Mouse (Mus musculus): ENCODE results near the gene C1qtnf1. TPM values are rescaled to one million over a fixed set of nuclear protein-coding genes. Genes with fewer than 3 reads are reported as not detected.

C1qtnf1 gene
- polyA plus RNA-seq, 1 experiment from 2014 or later = 3.3 TPM

GRCm38 (mm10) chr11:118475496-118476083, 47.6 kb downstream of the C1qtnf1 start:
- H3K4me2 ChIP-seq (ENCODE audit: low read length) = no peak overlapping the region
- H3K4me3 ChIP-seq (replicated peaks; ENCODE audit: low read length) = no peak overlapping the region
- peaks cover 11% of the 10 kb centered on the region for H3K4me1 ChIP-seq (replicated peaks; ENCODE audit: control insufficient read depth, insufficient read depth, low read length)
- ATAC-seq = no peak
- H3K27me3 ChIP-seq (replicated peaks; ENCODE audit: control insufficient read depth, insufficient read depth, low read length) = no peaks in the 10 kb centered on the region
- WGBS = 96% methylated on average over 7 of the region's 7 CpGs
- no peaks in the 10 kb centered on the region for H3K9me3 ChIP-seq (ENCODE audit: control insufficient read depth, low read length)
- no peak overlapping the region for H3K27ac ChIP-seq (ENCODE audit: low read length)
- no peak overlapping the region for H3K9ac ChIP-seq (replicated peaks; ENCODE audit: low read depth, low read length)
- no peaks in the 10 kb centered on the region for H3K36me3 ChIP-seq (ENCODE audit: control insufficient read depth, insufficient read depth)

DNA sequence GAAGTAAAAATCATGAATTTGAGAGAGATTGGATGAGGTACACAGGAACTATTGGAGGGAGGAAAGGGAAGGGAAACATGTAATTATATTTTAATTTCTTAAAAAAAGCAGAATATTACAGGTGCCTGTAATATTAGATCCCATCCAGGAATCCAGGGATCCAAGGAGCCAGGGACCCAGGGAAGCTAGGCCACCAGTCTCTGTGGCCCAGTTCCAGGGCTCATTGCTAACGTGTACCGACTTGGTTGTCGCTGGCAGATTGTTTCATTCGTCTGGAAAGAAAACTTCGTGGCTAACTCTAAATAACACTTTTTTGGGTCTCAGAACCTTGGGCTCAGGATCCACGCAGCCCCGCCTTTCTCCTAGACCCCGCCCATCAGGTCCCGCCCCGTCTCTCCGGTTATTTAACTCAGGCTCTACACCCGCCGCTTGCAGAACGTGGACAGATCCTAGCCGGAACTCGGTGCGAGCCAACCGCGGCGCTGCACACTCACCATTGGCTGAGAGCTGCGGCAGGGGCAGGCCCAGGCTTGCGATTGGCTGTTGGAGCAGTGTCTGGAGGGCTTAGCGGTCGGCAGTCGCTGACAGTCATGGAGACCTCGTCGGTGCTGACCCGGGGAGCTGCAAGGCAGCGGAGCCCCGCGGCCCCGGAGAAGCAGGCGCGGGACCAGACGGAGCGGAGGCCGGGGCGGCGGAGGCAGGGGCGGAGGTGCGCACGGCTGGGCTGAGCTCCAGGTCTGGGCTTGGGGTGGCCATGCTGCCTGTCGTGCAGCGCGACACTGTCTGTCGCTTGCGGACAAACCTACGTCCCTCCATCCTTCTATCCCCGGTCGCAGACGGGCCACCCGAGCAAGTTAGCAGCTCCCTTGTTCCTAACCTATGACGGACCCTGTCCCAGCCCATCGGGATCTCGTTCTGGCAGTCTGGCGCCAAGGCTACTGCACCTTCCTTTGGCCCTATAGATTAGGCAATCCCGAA, 48.7 kb downstream of the C1qtnf1 start, which contains the start of gene Engase:
Gene Engase (plus strand): TSS at position 434 of the 978 bp plus-strand sequence.
- peak within 1 kb of the TSS; percentile 93 for H3K4me3 ChIP-seq (replicated peaks; ENCODE audit: low read length)
- H3K4me1 ChIP-seq (replicated peaks; ENCODE audit: control insufficient read depth, insufficient read depth, low read length) = peaks cover 11% of the 10 kb centered on the region
- peak; percentile 100 for ATAC-seq
- no peaks in the 10 kb centered on the region for H3K36me3 ChIP-seq (ENCODE audit: control insufficient read depth, insufficient read depth)
- under 1% methylated on average over 53 of the region's 57 CpGs for WGBS
- no peaks in the 10 kb centered on the region for H3K27me3 ChIP-seq (replicated peaks; ENCODE audit: control insufficient read depth, insufficient read depth, low read length)
- no peaks in the 10 kb centered on the region for H3K9me3 ChIP-seq (ENCODE audit: control insufficient read depth, low read length)
- H3K9ac ChIP-seq (replicated peaks; ENCODE audit: low read depth, low read length) = peak within 1 kb of the TSS; percentile 83
- H3K4me2 ChIP-seq (ENCODE audit: low read length) = peak within 1 kb of the TSS; percentile 91
- H3K27ac ChIP-seq (ENCODE audit: low read length) = no peak within 1 kb of the TSS

GRCm38 (mm10) chr11:118479776-118480175, 51.8 kb downstream of the C1qtnf1 start:
- Histone ChIP-seq H3K36me3 (ENCODE audit: control insufficient read depth, insufficient read depth) (no peaks in the 10 kb centered on the region), H3K4me3 (replicated peaks; ENCODE audit: low read length) (no peak overlapping the region), H3K27ac (ENCODE audit: low read length) (no peak overlapping the region), H3K9ac (replicated peaks; ENCODE audit: low read depth, low read length) (no peak overlapping the region), H3K4me2 (ENCODE audit: low read length) (no peak overlapping the region), H3K9me3 (ENCODE audit: control insufficient read depth, low read length) (no peaks in the 10 kb centered on the region), H3K27me3 (replicated peaks; ENCODE audit: control insufficient read depth, insufficient read depth, low read length) (no peaks in the 10 kb centered on the region), H3K4me1 (replicated peaks; ENCODE audit: control insufficient read depth, insufficient read depth, low read length) (peaks cover 13% of the 10 kb centered on the region)
- ATAC-seq = no peak
- WGBS = 91% methylated on average over 12 of the region's 12 CpGs

GRCm38 (mm10) chr11:118481231-118481630, 53.2 kb downstream of the C1qtnf1 start:
- Histone ChIP-seq H3K4me3 (replicated peaks; ENCODE audit: low read length) (no peak overlapping the region), H3K27ac (ENCODE audit: low read length) (no peak overlapping the region), H3K27me3 (replicated peaks; ENCODE audit: control insufficient read depth, insufficient read depth, low read length) (no peaks in the 10 kb centered on the region), H3K4me1 (replicated peaks; ENCODE audit: control insufficient read depth, insufficient read depth, low read length) (peaks cover 13% of the 10 kb centered on the region), H3K9me3 (ENCODE audit: control insufficient read depth, low read length) (no peaks in the 10 kb centered on the region), H3K4me2 (ENCODE audit: low read length) (no peak overlapping the region), H3K36me3 (ENCODE audit: control insufficient read depth, insufficient read depth) (no peaks in the 10 kb centered on the region), H3K9ac (replicated peaks; ENCODE audit: low read depth, low read length) (no peak overlapping the region)
- 96% methylated on average over 11 of the region's 11 CpGs for WGBS
- no peak for ATAC-seq

- H3K36me3 ChIP-seq (ENCODE audit: control insufficient read depth, insufficient read depth) = 0 out of 2 replicates have a peak, but pooled peaks cover 2% of the 10 kb centered on the region
- H3K9me3 ChIP-seq (ENCODE audit: control insufficient read depth, low read length) = no peaks in the 10 kb centered on the region
- WGBS = 89% methylated on average over 14 of the region's 14 CpGs
- no peak overlapping the region for H3K27ac ChIP-seq (ENCODE audit: low read length)
- H3K9ac ChIP-seq (replicated peaks; ENCODE audit: low read depth, low read length) = no peak overlapping the region
- H3K4me1 ChIP-seq (replicated peaks; ENCODE audit: control insufficient read depth, insufficient read depth, low read length) = peaks cover 10% of the 10 kb centered on the region
- H3K4me2 ChIP-seq (ENCODE audit: low read length) = no peak overlapping the region
- no peak for ATAC-seq
- H3K27me3 ChIP-seq (replicated peaks; ENCODE audit: control insufficient read depth, insufficient read depth, low read length) = no peaks in the 10 kb centered on the region
- no peak overlapping the region for H3K4me3 ChIP-seq (replicated peaks; ENCODE audit: low read length)
Observed at GRCm38 (mm10) chr11:118481751-118482150, 53.7 kb downstream of the C1qtnf1 start.

DNA sequence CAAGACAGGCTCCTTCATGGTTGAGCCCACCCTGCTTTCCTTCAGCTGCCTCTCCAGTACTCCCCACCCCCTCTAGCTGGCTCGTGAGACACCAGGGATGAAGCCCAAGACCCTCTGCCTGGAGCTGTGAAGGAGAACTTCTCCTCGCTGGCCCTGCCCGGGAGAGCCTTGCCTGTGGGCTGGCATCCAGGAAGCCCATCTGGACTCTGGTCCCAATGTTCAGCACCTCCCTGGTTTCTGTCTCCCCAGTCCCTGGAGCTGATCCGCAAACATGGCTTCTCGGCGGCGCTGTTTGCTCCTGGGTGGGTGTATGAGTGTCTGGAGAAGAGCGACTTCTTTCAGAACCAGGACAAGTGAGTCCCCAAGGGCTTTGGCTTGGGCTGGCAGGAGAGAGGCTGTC, 56.2 kb downstream of the C1qtnf1 start:
- no peak overlapping the region for H3K4me3 ChIP-seq (replicated peaks; ENCODE audit: low read length)
- H3K36me3 ChIP-seq (ENCODE audit: control insufficient read depth, insufficient read depth) = 0 out of 2 replicates have a peak, but pooled peaks cover 2% of the 10 kb centered on the region
- H3K4me1 ChIP-seq (replicated peaks; ENCODE audit: control insufficient read depth, insufficient read depth, low read length) = peaks cover 3% of the 10 kb centered on the region; the same call in 1 of the 2 replicates
- no peaks in the 10 kb centered on the region for H3K9me3 ChIP-seq (ENCODE audit: control insufficient read depth, low read length)
- WGBS = 77% methylated on average over 8 of the region's 8 CpGs
- H3K9ac ChIP-seq (replicated peaks; ENCODE audit: low read depth, low read length) = 0 out of 2 replicates have a peak overlapping the region, but pooled peaks have one; percentile 13
- H3K27ac ChIP-seq (ENCODE audit: low read length) = no peak overlapping the region
- H3K27me3 ChIP-seq (replicated peaks; ENCODE audit: control insufficient read depth, insufficient read depth, low read length) = no peaks in the 10 kb centered on the region
- H3K4me2 ChIP-seq (ENCODE audit: low read length) = no peak overlapping the region
- ATAC-seq = no peak

DNA sequence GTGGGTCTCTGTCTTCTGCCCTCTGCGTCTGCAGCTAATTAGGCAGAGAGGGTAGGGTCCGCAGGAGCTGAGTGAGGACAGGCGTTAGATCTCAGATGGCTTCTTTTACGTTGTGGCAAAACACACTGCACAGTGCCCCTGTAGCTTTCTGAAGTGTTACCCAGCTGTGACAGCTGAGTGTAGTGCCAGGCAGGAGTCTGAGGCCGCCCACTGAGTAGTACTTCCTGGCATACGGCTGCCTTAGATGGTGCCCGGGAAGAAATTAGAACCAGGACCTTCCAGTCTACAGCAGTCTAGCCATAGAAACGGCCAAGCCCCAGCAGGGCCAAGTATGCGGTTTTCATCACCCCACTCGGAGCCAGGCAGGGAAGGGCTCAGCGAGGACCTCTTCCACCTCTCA, 57.3 kb downstream of the C1qtnf1 start:
- 77% methylated on average over 11 of the region's 11 CpGs for WGBS
- no peak overlapping the region for H3K9ac ChIP-seq (replicated peaks; ENCODE audit: low read depth, low read length)
- H3K36me3 ChIP-seq (ENCODE audit: control insufficient read depth, insufficient read depth) = 0 out of 2 replicates have a peak, but pooled peaks cover 2% of the 10 kb centered on the region
- no peaks in the 10 kb centered on the region for H3K27me3 ChIP-seq (replicated peaks; ENCODE audit: control insufficient read depth, insufficient read depth, low read length)
- peaks cover 3% of the 10 kb centered on the region; the same call in 1 of the 2 replicates for H3K4me1 ChIP-seq (replicated peaks; ENCODE audit: control insufficient read depth, insufficient read depth, low read length)
- no peaks in the 10 kb centered on the region for H3K9me3 ChIP-seq (ENCODE audit: control insufficient read depth, low read length)
- no peak overlapping the region for H3K4me2 ChIP-seq (ENCODE audit: low read length)
- no peak for ATAC-seq
- no peak overlapping the region for H3K4me3 ChIP-seq (replicated peaks; ENCODE audit: low read length)
- H3K27ac ChIP-seq (ENCODE audit: low read length) = no peak overlapping the region

GRCm38 (mm10) chr11:118485780-118486179, 57.8 kb downstream of the C1qtnf1 start:
- Histone ChIP-seq H3K27ac (ENCODE audit: low read length) (no peak overlapping the region), H3K4me1 (replicated peaks; ENCODE audit: control insufficient read depth, insufficient read depth, low read length) (peaks cover 3% of the 10 kb centered on the region; the same call in 1 of the 2 replicates), H3K4me2 (ENCODE audit: low read length) (no peak overlapping the region), H3K9ac (replicated peaks; ENCODE audit: low read depth, low read length) (no peak overlapping the region), H3K9me3 (ENCODE audit: control insufficient read depth, low read length) (no peaks in the 10 kb centered on the region), H3K4me3 (replicated peaks; ENCODE audit: low read length) (no peak overlapping the region), H3K36me3 (ENCODE audit: control insufficient read depth, insufficient read depth) (0 out of 2 replicates have a peak, but pooled peaks cover 2% of the 10 kb centered on the region), H3K27me3 (replicated peaks; ENCODE audit: control insufficient read depth, insufficient read depth, low read length) (no peaks in the 10 kb centered on the region)
- ATAC-seq = no peak
- WGBS = 89% methylated on average over 3 of the region's 3 CpGs

DNA sequence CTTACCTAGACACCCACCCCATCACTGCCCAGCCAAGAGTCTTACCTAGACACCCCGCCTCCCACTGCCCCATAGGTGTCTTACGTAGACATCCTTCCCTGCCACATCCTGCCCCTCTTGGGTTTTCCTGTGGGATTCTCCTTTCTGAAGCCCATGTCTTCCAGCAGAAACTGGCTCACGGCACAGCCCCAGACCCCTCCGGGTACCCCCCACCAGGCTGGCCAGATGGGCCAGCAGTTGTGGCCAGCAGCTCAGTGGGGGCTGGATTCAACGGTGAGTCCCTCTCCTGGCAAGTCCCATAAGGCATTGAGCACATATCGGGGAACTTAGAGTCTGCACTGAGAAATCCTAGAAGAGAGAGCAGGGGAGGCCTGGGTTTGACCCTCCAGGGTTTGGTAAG, 58.3 kb downstream of the C1qtnf1 start:
- WGBS = 84% methylated on average over 6 of the region's 6 CpGs

More for the DNA sequence above, 58.3 kb downstream of the C1qtnf1 start:
- no peak overlapping the region for H3K27ac ChIP-seq (ENCODE audit: low read length)
- H3K27me3 ChIP-seq (replicated peaks; ENCODE audit: control insufficient read depth, insufficient read depth, low read length) = no peaks in the 10 kb centered on the region
- H3K9me3 ChIP-seq (ENCODE audit: control insufficient read depth, low read length) = no peaks in the 10 kb centered on the region
- H3K36me3 ChIP-seq (ENCODE audit: control insufficient read depth, insufficient read depth) = 0 out of 2 replicates have a peak, but pooled peaks cover 2% of the 10 kb centered on the region
- no peak overlapping the region for H3K4me2 ChIP-seq (ENCODE audit: low read length)
- ATAC-seq = no peak
- H3K4me1 ChIP-seq (replicated peaks; ENCODE audit: control insufficient read depth, insufficient read depth, low read length) = peaks cover 3% of the 10 kb centered on the region; the same call in 1 of the 2 replicates
- H3K9ac ChIP-seq (replicated peaks; ENCODE audit: low read depth, low read length) = no peak overlapping the region
- H3K4me3 ChIP-seq (replicated peaks; ENCODE audit: low read length) = no peak overlapping the region

All from forebrain, embryonic 16.5 days (tissue).